Mouse (Mus musculus): ENCODE measurements around the gene Rsph4a. TPM values are rescaled to one million over a fixed set of nuclear protein-coding genes. Genes with fewer than 3 reads are reported as not detected.
A peak's percentile ranks its signal among the peaks of the same experiment; 100 is the strongest.
"Not testable (repeated sequence)": the region's sequence is repeated elsewhere in the genome, so short reads cannot be mapped to it uniquely, and the experiment has no call there.

The Rsph4a gene
- not detected for total RNA-seq (2021)

DNA sequence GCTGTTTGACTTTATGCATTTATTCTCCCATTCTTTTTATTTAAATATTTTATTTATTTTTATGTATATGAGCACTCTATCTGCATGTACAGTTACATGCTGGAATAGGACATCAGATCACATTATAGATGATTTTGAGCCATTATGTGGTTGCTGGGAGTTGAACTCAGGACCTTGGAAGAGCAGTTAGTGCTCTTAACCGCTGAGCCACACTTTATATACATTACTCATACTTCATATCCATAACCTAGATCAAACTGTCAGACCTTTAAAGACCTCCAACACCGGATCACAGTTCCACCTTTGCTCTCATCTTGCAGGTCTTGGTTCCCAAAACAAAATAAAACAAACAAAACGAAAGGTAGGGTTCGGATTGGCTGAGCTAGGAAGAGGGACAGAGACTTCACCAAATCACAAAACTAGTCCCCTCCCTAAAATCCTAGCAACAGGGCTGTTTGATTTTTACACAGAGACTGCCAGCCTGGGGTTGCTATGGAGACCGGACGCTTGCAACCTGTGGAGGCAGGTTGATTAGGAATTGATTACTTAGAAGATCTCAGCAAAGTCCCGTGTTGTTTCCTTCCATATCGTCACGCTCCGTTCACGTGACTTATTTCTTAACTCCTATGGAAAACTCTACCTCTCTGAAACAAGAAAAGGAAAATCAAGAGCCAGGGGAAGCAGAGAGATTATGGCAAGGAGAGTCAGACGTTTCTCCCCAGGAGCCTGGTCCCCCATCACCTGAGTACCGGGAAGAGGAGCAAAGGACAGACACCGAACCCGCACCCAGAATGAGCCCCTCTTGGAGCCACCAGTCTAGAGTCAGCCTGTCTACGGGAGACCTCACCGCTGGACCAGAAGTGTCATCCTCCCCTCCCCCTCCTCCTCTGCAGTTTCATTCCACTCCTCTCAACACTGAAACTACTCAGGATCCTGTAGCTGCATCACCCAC, at the start of gene Rsph4a:
Gene Rsph4a (plus strand): TSS at position 582 of the 952 bp plus-strand sequence.
- DNase-seq (ENCODE audit: low spot score): no peak
- intact Hi-C loops (cut with DNase I): no loop called here

DNA sequence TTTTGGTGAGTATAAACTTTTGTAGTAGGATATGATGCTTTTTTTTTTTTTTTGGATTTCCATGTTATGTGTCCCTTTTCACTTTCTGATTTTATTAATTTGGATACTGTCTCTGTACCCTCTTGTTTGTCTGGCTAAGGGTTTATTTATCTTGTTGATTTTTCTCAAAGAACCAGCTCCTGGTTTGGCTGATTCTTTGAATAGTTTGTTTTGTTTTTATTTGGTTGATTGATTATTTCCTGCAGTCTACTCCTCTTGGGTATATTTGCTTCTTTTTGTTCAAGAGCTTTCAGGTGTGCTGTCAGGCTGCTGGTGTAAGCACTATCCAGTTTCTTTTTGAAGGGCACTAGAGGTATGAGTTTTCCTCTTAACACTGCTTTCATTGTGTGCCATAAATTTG, 47.5 kb upstream of the Rsph4a start, which contains the start of gene Sult3a1:
Gene Sult3a1 (plus strand): TSS at position 301 of the 400 bp plus-strand sequence.
- intact Hi-C loops (cut with DNase I): no loop called here
- DNase-seq (ENCODE audit: low spot score): no peak

DNA sequence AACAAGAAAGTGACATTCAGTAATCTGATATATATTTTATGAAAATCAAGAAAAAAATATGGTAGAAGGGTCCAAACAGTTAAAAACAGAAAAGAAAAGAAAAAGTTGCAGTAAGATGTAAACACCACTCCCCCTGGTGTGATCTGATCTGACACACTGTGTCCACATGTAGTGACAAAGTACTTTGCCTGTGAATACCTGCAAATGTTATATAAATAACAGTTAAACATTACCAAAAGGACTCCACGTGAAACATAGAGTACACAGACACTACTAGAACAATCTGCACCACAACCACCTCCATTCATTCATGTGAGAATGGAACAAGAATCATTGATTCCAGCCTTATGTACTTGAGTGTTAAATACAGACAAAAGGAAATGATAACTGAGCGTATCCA, 38.9 kb upstream of the Rsph4a start:
- intact Hi-C loops (cut with DNase I): no loop called here
- no peak for DNase-seq (ENCODE audit: low spot score)

DNA sequence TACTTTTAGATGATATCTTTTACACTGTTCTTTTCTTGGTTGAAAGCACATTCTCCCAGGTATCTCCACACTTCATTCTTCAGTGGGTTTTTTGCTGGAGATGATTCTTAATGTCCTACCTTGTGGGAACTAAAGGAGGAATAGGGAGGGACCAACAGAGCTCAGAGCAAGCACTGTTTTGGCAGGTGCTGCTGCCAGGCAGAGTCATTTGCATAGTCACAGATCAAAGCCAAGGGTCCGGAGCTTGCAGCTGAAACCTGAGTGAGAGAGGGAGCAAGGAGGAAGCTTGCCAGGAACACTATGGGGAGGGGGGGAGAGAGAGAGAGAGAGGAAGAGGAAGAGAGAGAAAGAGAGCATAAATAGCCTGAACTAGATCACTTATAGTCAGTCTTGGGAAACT, 34.5 kb upstream of the Rsph4a start:
- intact Hi-C loops (cut with DNase I): no loop called here
- no peak for DNase-seq (ENCODE audit: low spot score)

DNA sequence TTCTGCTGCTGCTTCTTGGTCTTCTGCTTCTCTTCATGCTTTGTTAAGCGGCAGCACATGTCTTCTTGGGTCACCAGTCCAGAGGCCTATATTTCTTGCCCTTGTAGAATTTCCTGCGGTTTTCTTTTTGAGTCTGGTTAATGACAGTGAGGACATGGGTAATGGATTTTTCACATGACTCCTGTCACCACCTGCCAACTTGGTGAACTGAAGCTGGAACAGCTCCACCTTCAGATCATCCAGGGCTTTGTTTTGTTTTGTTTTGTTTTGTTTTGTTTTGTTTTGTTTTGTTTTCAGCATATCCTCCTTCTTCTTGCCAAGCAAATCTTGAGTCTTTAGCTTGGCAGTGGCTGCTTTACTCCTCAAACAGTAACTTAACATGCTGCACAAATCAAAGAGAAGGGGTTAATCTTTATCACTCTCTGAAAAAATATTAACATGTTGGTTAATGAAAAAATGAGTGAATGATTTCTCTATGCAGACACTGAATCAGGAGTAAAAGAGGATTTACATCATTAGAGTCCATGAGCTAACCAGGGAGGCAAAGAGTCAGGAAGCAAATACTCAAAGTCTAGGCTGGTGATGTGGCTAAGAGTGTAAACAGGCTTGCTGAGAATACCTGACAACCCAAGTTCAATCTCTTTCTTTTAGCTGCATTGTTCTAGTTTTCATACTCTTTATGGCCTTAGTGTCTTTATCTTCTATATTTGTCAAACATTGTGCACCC, 32.1 kb upstream of the Rsph4a start:
- no peak for DNase-seq (ENCODE audit: low spot score)
- intact Hi-C loops (cut with DNase I): no loop called here

DNA sequence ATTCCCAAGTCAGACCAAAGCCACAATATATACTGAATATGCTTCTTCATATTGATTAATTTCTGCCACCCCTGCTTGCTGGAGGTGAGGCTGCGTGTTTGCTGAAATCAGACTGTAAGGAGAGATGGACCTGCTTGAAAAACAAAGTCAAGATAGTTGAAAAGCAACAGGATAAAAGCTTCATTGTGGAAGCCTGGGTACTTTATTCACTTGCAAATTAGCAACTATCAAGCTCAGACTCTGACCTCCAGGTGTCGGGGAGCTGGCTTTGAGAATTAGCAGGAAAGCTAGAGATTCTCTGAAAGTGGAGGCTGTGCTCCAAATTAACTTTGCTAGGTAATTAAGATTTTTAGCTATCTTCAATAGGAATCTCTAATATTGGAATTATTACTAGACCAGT, 22.5 kb upstream of the Rsph4a start:
- DNase-seq (ENCODE audit: low spot score); intact Hi-C loops (cut with DNase I): not testable (repeated sequence)

DNA sequence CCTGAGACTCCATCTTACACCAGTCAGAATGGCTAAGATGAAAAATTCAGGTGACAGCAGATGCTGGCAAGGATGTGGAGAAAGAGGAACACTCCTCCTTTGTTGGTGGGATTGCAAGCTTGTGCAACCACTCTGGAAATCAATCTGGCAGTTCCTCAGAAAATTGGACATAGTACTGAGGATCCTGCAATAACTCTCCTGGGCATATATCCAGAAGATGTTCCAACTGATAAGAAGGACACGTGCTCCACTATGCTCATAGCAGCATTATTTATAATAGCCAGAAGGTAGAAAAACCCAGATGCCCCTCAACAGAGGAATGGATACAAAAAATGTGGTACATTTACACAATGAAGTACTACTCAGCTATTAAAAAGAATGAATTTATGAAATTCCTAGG, 3.4 kb upstream of the Rsph4a start:
- DNase-seq (ENCODE audit: low spot score); intact Hi-C loops (cut with DNase I): not testable (repeated sequence)

DNA sequence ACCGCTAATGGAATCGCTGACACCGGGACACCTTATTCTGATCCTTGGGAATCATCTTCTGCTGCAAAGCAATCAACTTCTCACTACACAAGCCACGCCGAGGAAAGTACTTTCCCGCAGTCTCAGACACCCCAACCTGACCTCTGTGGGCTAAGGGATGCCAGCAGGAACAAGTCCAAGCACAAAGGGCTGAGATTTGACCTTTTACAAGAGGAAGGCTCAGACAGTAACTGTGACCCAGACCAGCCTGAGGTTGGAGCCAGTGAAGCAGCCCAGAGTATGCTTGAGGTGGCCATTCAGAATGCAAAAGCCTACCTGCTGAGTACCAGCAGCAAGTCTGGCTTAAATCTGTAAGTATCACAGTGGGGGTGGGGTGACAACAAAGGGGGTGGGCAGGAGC, 578 bp downstream of the Rsph4a start:
- no peak for DNase-seq (ENCODE audit: low spot score)
- intact Hi-C loops (cut with DNase I): no loop called here

DNA sequence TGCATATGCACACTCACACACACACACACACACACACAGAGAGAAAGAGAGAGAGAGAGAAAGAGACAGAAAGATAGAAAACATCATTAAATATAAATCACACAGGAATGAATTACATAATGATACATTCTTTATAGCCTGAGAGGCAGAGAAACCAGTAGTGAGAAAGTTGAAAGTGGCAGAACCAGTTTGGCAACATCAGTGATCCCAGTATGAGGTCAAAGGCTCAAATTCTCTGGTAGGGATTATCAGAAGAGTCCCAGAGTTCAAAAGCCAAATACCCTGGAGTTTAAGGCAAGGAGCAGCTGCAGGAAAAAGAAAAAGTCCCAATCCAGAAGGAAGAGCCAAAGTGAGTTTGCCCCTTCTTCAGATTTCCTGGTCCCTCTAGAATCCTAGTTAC, 35.8 kb downstream of the Rsph4a start:
- DNase-seq (ENCODE audit: low spot score): no peak

DNA sequence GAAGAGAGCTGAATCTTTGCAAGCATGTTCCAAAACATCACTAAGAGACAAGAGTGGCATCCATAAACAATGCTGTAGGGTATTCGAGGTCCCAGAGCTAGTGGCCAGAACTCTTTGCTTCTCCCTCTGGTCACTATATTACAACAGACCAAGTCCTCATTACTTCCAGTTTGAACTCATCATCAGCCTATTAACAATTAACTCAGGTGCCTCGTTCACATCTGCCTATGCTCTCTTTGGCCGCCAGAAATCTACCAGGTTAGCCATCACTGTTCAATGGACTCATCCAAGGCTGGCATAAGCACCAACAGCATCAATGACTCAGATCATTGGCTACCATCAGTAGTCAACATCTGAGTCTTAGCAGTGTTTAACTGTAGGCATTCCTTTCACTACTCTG, 40.5 kb downstream of the Rsph4a start:
- DNase-seq (ENCODE audit: low spot score): no peak
- intact Hi-C loops (cut with DNase I): no loop called here

More for the DNA sequence above, 35.8 kb downstream of the Rsph4a start:
- intact Hi-C loops (cut with DNase I): no loop called here

DNA sequence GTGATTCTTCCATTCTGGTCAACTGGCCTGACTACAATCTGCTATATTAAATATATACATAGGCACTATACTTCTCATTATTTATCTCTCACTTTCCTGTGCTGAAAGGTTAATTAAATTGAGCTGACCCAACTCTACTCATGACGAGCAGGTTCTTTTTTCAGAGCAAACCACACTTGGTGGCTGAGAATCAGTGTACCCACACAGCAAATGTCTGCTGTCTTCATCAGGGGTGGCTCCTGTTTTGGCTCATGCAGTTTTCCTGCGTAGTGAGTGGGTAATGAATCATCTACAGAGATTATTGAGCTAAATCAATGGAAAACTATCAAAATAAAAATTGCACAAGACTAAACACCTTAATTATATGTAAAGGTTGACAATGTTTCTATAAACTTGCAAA, 41.4 kb downstream of the Rsph4a start:
- no peak for DNase-seq (ENCODE audit: low spot score)

DNA sequence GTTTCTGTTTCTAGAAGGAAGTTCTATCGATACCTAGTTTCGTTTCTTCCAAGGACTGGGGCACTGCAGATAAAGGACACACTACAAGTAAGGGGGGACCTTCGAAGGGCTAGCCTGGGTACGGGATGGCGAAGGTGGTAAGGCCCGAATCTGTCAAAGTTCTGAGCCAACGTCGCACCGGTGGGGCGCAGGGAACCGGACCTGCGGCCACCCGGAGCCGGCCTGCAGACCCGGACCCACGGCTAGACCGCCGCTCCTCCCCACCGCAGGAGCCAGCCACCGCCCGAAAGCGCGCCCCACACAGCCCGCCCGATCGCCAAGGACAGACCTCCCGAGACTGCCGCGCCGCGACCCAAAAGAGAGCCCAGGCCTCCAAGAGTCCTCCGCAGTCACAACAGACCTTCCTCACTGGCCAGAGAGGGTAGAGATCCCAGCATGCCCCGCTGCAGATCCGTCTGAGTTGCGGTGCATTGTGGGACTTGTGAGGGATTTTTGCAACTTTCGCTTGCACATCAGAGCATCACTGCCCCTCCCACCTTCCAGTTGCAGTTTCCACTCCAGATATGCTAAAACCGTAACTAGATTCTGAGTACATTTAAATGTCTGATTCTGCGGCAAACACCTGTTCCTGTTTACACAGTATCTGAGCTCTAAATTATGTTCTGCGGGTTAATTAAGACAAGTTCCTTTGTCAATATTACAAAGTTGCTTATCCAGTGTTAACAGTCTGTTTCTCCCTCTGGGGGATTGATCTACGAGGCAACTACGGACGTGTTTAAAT, 46.1 kb downstream of the Rsph4a start, which contains the start of gene Zup1:
Gene Zup1 (minus strand): TSS at position 467 of the 781 bp plus-strand sequence.
- peak; percentile 70 for DNase-seq (ENCODE audit: low spot score)
- intact Hi-C loops (cut with DNase I): loop anchor here (2.0 kb wide), 1 partner anchor 68 kb away; the partner anchor contains the start of gene Rwdd1

More for the DNA sequence above, 41.4 kb downstream of the Rsph4a start:
- intact Hi-C loops (cut with DNase I): no loop called here

DNA sequence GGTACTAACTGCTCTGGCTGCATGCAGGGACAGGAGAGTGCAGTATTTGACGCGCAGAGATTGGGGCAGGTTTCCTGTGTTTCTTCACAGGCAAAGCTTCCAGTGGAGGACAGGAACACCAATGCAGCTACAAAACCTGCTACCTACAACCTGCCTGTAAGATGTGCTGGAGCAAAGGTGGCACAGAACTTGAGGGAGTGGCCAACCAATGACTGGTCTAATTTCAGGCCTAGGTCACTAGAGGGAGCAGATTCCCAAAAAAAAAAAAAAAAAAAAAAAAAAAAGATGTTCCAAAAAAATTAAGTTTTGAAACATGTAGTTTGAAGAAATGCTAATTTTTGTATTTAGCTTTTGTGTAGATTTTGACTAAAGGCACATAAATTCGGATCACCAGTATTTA, 47.6 kb downstream of the Rsph4a start:
- DNase-seq (ENCODE audit: low spot score): no peak
- intact Hi-C loops (cut with DNase I): no loop called here

Other genes starting within 250 kb of the Rsph4a start
- not detected for gene Sult3a2, start 118.4 kb upstream of the Rsph4a start, total RNA-seq (2021)
- gene Sult3a1, start 47.4 kb upstream of the Rsph4a start, total RNA-seq (2021): not detected
- gene Zup1, start 46.2 kb downstream of the Rsph4a start, total RNA-seq (2021): 1 to 10 TPM; 5.5 to 7.6 TPM
- 100 to 1,000 TPM; 125 to 128 TPM for gene Rwdd1, start 114.5 kb downstream of the Rsph4a start, total RNA-seq (2021)
- not detected for gene Trappc3l, start 132.5 kb downstream of the Rsph4a start, total RNA-seq (2021)
- gene Calhm4, start 139.2 kb downstream of the Rsph4a start, total RNA-seq (2021): not detected
- gene Calhm5, start 191.4 kb downstream of the Rsph4a start, total RNA-seq (2021): 1 to 10 TPM in 1 of 2 experiments, under 1 TPM in 1; 0.88 to 1.1 TPM
- gene Calhm6, start 222.9 kb downstream of the Rsph4a start, total RNA-seq (2021): not detected

Measured in heart, postnatal 25 days (tissue).